In the genomic region with DNA sequence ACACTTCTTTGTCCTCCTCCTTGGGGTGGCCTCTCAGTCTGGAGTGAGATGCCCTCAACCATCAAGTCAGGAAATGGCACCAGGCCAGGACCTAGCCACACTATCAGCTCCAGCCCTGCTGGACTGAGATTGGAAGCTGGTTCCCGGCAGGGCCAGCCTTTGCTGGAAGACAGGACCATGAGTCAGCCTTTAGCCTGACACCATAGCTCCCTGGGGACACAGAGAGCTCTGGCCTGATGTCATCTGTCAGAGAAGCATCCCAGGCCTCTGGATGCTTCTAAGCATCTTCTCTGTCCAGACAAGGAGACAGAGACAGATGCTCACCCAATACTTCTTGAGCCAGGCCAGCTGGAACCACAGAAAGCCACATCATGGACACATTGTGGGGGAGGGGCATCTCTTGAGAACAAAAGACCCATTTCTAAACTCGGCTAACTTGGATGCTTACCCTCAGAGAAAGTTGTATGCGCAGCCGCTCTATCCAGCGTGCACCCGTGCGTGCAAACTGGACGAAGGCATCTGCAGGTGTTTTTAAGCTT, we compare ENCODE assay signal across 9 mouse cellular contexts. TPM values are rescaled to one million over a fixed set of nuclear protein-coding genes. Genes with fewer than 3 reads are reported as not detected.
DNase-seq lines count a peak whose midpoint lies in the region; ATAC-seq lines count a peak whose summit lies in the region.
"Had no signal": no experiment of that assay in that cellular context is flagged by ENCODE, and none has a peak within 500 bp of the region (broad histone marks: within the 10 kb centered on the region; RNA-seq: fewer than 3 reads in every experiment).

No protein-coding gene starts in this region.

- H3K9ac ChIP-seq in forebrain, embryonic 11.5 days (ENCODE audit: low read length): peak overlapping the region; percentile 65
- peak overlapping the region; percentile 96 for H3K9ac ChIP-seq in neural tube, embryonic 15.5 days (replicated peaks)
- H3K9ac ChIP-seq: limb, embryonic 15.5 days had no signal

- no peaks in the 10 kb centered on the region for H3K27me3 ChIP-seq in forebrain, embryonic 11.5 days (ENCODE audit: control insufficient read depth, insufficient read depth, low read length)
- peaks cover 58% of the 10 kb centered on the region for H3K27me3 ChIP-seq in hindbrain, embryonic 10.5 days (ENCODE audit: insufficient read depth, poor library complexity, severe bottlenecking)
- H3K27me3 ChIP-seq in neural tube, embryonic 15.5 days (replicated peaks): no peaks in the 10 kb centered on the region

- 48% methylated on average over 8 of the region's 8 CpGs for WGBS in forebrain, embryonic 11.5 days
- 44% methylated on average over 8 of the region's 8 CpGs for WGBS in hindbrain, embryonic 10.5 days
- WGBS in neural tube, embryonic 15.5 days: 15% methylated on average over 8 of the region's 8 CpGs

- peak overlapping the region; percentile 84 for H3K27ac ChIP-seq in forebrain, embryonic 11.5 days (ENCODE audit: low read depth, low read length)
- H3K27ac ChIP-seq in hindbrain, embryonic 10.5 days: peak overlapping the region; percentile 94
- H3K27ac ChIP-seq in neural tube, embryonic 15.5 days (replicated peaks): peak overlapping the region; percentile 97
- H3K27ac ChIP-seq: limb, embryonic 15.5 days had no signal

- ATAC-seq in forebrain, embryonic 11.5 days (replicated peaks; ENCODE audit: low FRiP score): no peak
- ATAC-seq in neural tube, embryonic 15.5 days (ENCODE audit: low FRiP score): no peak

- H3K36me3 ChIP-seq in forebrain, embryonic 11.5 days (ENCODE audit: control insufficient read depth, insufficient read depth, low read length): no peaks in the 10 kb centered on the region
- H3K36me3 ChIP-seq in hindbrain, embryonic 10.5 days: no peaks in the 10 kb centered on the region
- H3K36me3 ChIP-seq in neural tube, embryonic 15.5 days: no peaks in the 10 kb centered on the region
- H3K36me3 ChIP-seq: limb, embryonic 15.5 days had no signal

- peak overlapping the region; percentile 53 for H3K4me2 ChIP-seq in forebrain, embryonic 11.5 days (ENCODE audit: low read depth, low read length, severe bottlenecking)
- H3K4me2 ChIP-seq in neural tube, embryonic 15.5 days: peak overlapping the region; percentile 82

- peaks cover 17% of the 10 kb centered on the region for H3K4me1 ChIP-seq in forebrain, embryonic 11.5 days (replicated peaks; ENCODE audit: control insufficient read depth, insufficient read depth, low read length)
- peaks cover 68% of the 10 kb centered on the region for H3K4me1 ChIP-seq in hindbrain, embryonic 10.5 days (replicated peaks)
- peaks cover 29% of the 10 kb centered on the region for H3K4me1 ChIP-seq in neural tube, embryonic 15.5 days

- H3K4me3 ChIP-seq in forebrain, embryonic 11.5 days (ENCODE audit: low read depth, low read length): peak overlapping the region; percentile 68
- peak overlapping the region; percentile 73 for H3K4me3 ChIP-seq in hindbrain, embryonic 10.5 days
- peak overlapping the region; percentile 78 for H3K4me3 ChIP-seq in neural tube, embryonic 15.5 days (replicated peaks)

- peak; percentile 20 for DNase-seq in ovary, adult 18-20 months (ENCODE audit: low spot score)
- DNase-seq in ovary, postnatal 10 days (ENCODE audit: low spot score): no peak
- peak; percentile 67 to 74 for DNase-seq in adrenal gland, postnatal 36 days
- peak; percentile 64 for DNase-seq in forebrain, embryonic 11.5 days (ENCODE audit: low spot score)
- DNase-seq in hindbrain, embryonic 10.5 days (ENCODE audit: low spot score): peak; percentile 61
- no peak for DNase-seq in B cell, adult 2 months

- H3K9me3 ChIP-seq in forebrain, embryonic 11.5 days (ENCODE audit: control insufficient read depth, low read length): no peaks in the 10 kb centered on the region
- no peaks in the 10 kb centered on the region for H3K9me3 ChIP-seq in hindbrain, embryonic 10.5 days
- no peaks in the 10 kb centered on the region for H3K9me3 ChIP-seq in neural tube, embryonic 15.5 days (replicated peaks)
- H3K9me3 ChIP-seq: limb, embryonic 15.5 days had no signal

RNA-seq across cellular contexts. Expression of a gene that starts 1.1 kb away (rescaled TPM):
- 1 to 10 TPM; 4.5 to 4.7 TPM for total RNA-seq in adrenal gland, postnatal 36 days (2021)
- 556 and 641 TPM in 2 replicates for polyA plus RNA-seq in forebrain, embryonic 11.5 days (2014; fragmentation: Nextera tagmentation; extraction: Ambion mirVana)
- polyA plus RNA-seq in hindbrain, embryonic 10.5 days (2016; fragmentation: Nextera tagmentation; extraction: Ambion mirVana): 560 and 909 TPM in 2 replicates
- 1,289 and 1,555 TPM in 2 replicates for polyA plus RNA-seq in neural tube, embryonic 15.5 days (2015; fragmentation: Nextera tagmentation; extraction: Ambion mirVana)

RNA-seq across cellular contexts. Expression of a gene that starts 3.2 kb away (rescaled TPM):
- total RNA-seq in adrenal gland, postnatal 36 days (2021): not detected
- polyA plus RNA-seq in forebrain, embryonic 11.5 days (2014; fragmentation: Nextera tagmentation; extraction: Ambion mirVana): 0.16 and 0.31 TPM in 2 replicates
- 0.05 and 0.21 TPM in 2 replicates for polyA plus RNA-seq in hindbrain, embryonic 10.5 days (2016; fragmentation: Nextera tagmentation; extraction: Ambion mirVana)
- polyA plus RNA-seq in neural tube, embryonic 15.5 days (2015; fragmentation: Nextera tagmentation; extraction: Ambion mirVana): 0.20 and 0.22 TPM in 2 replicates
- polyA plus RNA-seq: stomach, embryonic 16.5 days had no signal

RNA-seq across cellular contexts. Expression of a gene that starts 13.2 kb away (rescaled TPM):
- 10 to 100 TPM; 21.7 to 32.6 TPM for total RNA-seq in adrenal gland, postnatal 36 days (2021)
- polyA plus RNA-seq in forebrain, embryonic 11.5 days (2014; fragmentation: Nextera tagmentation; extraction: Ambion mirVana): 46.3 and 48.1 TPM in 2 replicates
- polyA plus RNA-seq in hindbrain, embryonic 10.5 days (2016; fragmentation: Nextera tagmentation; extraction: Ambion mirVana): 40.9 and 42.3 TPM in 2 replicates
- polyA plus RNA-seq in neural tube, embryonic 15.5 days (2015; fragmentation: Nextera tagmentation; extraction: Ambion mirVana): 46.8 and 52.3 TPM in 2 replicates

RNA-seq across cellular contexts. Expression of a gene that starts 36.6 kb away (rescaled TPM):
- total RNA-seq in adrenal gland, postnatal 36 days (2021): 100 to 1,000 TPM; 213 to 255 TPM
- polyA plus RNA-seq in forebrain, embryonic 11.5 days (2014; fragmentation: Nextera tagmentation; extraction: Ambion mirVana): 166 and 186 TPM in 2 replicates
- polyA plus RNA-seq in hindbrain, embryonic 10.5 days (2016; fragmentation: Nextera tagmentation; extraction: Ambion mirVana): 159 and 169 TPM in 2 replicates
- 368 and 390 TPM in 2 replicates for polyA plus RNA-seq in neural tube, embryonic 15.5 days (2015; fragmentation: Nextera tagmentation; extraction: Ambion mirVana)

Comparison
In these comparisons a context has a peak if more than half of its experiments do, and no peak if none do; other contexts are left out.
1. DNase-seq: peak in ovary, adult 18-20 months (single experiment), adrenal gland, postnatal 36 days (2 of 2), forebrain, embryonic 11.5 days (single experiment) and hindbrain, embryonic 10.5 days (single experiment); none in ovary, postnatal 10 days (single experiment) and B cell, adult 2 months (0 of 2).
2. Peak in every context shown above with its lines, with median percentiles within 50 percentile points of each other: H3K27ac ChIP-seq and H3K4me3 ChIP-seq.